Mouse (Mus musculus) embryonic facial prominence, embryonic 14.5 days (tissue): ENCODE measurements around the gene Gpi1. TPM values are rescaled to one million over a fixed set of nuclear protein-coding genes. Genes with fewer than 3 reads are reported as not detected.

Source experiments
- ATAC-seq: fragments of 200-750 bp; cut with Nextera tagmentation; 2 replicates; pipeline ENCODE4 v1.8.0; 2017; ENCODE audit warnings: low read depth, moderate number of reproducible peaks, moderate TSS enrichment
- DNase-seq: peaks from one replicate; pipeline ENCODE4 v3.0.0-alpha.2; 2015; ENCODE audit warnings: low spot score
- H3K27ac ChIP-seq: fragments of 300-500 bp; sonication (generic); replicated peaks from 2 replicates; pipeline ENCODE4 v1.5.1; 2014; ENCODE audit warnings: low read depth, mild to moderate bottlenecking, low read length, moderate library complexity
- H3K27me3 ChIP-seq: fragments of 300-500 bp; sonication (generic); replicated peaks from 2 replicates; pipeline ENCODE4 v1.6.1; 2014; ENCODE audit warnings: low read length; ENCODE audit not compliant: control insufficient read depth, insufficient read depth
- H3K36me3 ChIP-seq: fragments of 300-500 bp; sonication (generic); 2 replicates; pipeline ENCODE4 v1.6.1; 2014; ENCODE audit warnings: low read length, mixed read lengths; ENCODE audit not compliant: control insufficient read depth, insufficient read depth
- H3K4me1 ChIP-seq: fragments of 300-500 bp; sonication (generic); 2 replicates; pipeline ENCODE4 v1.6.1; 2014; ENCODE audit warnings: antibody characterized with exemption, low read length; ENCODE audit not compliant: control insufficient read depth, insufficient read depth
- H3K4me2 ChIP-seq: fragments of 300-500 bp; sonication (generic); 2 replicates; pipeline ENCODE4 v1.6.1; 2014; ENCODE audit warnings: low read depth, mild to moderate bottlenecking, low read length, moderate library complexity, mixed read lengths
- H3K4me3 ChIP-seq: fragments of 300-500 bp; sonication (generic); 2 replicates; pipeline ENCODE4 v1.5.1; 2014; ENCODE audit warnings: low read depth, mild to moderate bottlenecking, low read length
- H3K9ac ChIP-seq: fragments of 300-500 bp; sonication (generic); 2 replicates; pipeline ENCODE4 v1.6.1; 2014; ENCODE audit warnings: low read depth, mild to moderate bottlenecking, low read length, moderate library complexity, mixed read lengths
- H3K9me3 ChIP-seq: fragments of 300-500 bp; sonication (generic); 2 replicates; pipeline ENCODE4 v1.6.1; 2016; ENCODE audit warnings: low read length; ENCODE audit not compliant: control insufficient read depth
- WGBS: fragments of 180-500 bp; shearing (Covaris S2); extraction: QIAGEN DNeasy Blood & Tissue Kit; methylation state at CpG from one replicate; pipeline ENCODE4 v1.1.7; 2014; 5-methylcytosine and 5-hydroxymethylcytosine counted together
- polyA plus RNA-seq: library from polyadenylated mRNA; unstranded; fragments of >200 nt; fragmentation: Nextera tagmentation; extraction: Ambion mirVana; gene quantifications from 2 replicates; pipeline ENCODE4 v1.2.1, GENCODE M21; 2014

Gpi1 gene
- polyA plus RNA-seq, 1 experiment from 2014 or later, result 313 TPM

DNA sequence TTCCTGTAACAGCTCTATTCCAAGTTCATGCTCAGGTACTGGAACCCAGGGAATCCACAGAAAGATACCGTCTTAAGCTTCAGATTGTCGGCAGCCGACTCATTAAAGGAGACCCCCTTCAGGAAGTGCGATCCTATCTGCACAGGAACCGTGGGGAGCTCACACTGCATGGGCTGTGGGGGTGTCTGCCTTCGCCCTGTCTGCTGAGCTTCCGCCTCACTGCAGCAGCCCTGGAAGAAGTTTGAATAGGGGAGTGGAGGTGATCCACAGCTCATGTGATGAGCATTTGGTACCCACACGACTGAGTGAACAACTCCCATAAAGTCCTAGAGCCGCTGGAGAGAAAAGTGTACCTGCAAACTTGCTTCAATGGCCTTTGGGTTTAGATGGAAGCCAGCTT is 27.1 kb upstream of the Gpi1 start:
- Histone ChIP-seq H3K9me3 (no peaks in the 10 kb centered on the region), H3K4me3 (no peak overlapping the region), H3K9ac (no peak overlapping the region), H3K36me3 (peaks cover 69% of the 10 kb centered on the region), H3K4me1 (peaks cover 5% of the 10 kb centered on the region; the same call in 1 of the 2 replicates), H3K27me3 (no peaks in the 10 kb centered on the region), H3K4me2 (no peak overlapping the region), H3K27ac (no peak overlapping the region)
- DNase-seq, result no peak
- WGBS, result 66% methylated on average over 9 of the region's 9 CpGs
- no peak for ATAC-seq

DNA sequence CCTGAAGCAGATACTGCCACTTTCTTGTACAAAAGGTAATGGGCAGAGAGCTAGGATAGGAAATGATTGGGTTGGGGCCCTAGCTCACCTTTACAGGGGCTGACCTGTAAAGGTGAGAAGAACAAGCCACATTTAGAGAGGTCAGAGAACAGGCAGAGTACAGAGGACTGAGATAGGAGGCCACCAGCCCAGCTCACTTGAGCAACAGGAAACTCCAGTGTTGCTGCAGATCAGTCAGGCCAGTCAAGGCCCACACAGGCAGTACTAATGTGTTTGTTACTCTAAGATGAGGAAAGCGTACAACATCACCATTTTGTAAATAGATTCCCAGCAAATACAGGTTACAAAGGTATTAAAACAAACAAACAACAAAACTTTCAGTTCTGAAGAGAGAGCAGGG is 25.8 kb upstream of the Gpi1 start:
- H3K27me3 ChIP-seq, result no peaks in the 10 kb centered on the region
- ATAC-seq, result no peak
- H3K9ac ChIP-seq, result no peak overlapping the region
- H3K4me2 ChIP-seq, result no peak overlapping the region
- peaks cover 63% of the 10 kb centered on the region for H3K36me3 ChIP-seq
- no peak overlapping the region for H3K27ac ChIP-seq
- peaks cover 5% of the 10 kb centered on the region; the same call in 1 of the 2 replicates for H3K4me1 ChIP-seq
- DNase-seq, result no peak
- WGBS, result 100% methylated on average over 1 of the region's 1 CpGs
- H3K4me3 ChIP-seq, result no peak overlapping the region
- H3K9me3 ChIP-seq, result no peaks in the 10 kb centered on the region

DNA sequence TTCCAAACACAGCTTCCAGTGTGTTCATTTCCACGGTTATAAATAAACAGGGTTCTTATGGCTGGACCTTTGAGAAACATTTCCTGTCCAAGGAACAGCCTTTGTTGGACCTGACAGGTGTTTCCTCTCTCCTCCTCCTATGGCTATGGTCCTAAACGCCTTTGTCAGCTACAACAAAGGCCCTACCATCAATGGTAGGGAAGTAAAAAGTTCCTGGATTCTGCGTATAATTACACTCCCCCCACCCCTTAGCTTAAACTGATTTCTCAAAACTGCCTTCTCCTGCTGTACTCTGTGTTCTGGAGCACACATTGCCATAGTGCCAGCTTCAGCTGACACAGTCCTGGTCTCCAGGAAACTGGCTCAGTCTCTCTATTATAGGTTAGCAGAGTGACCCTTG is 25.0 kb upstream of the Gpi1 start:
- H3K9ac ChIP-seq, result no peak overlapping the region
- peak; percentile 32 for DNase-seq
- peaks cover 5% of the 10 kb centered on the region; the same call in 1 of the 2 replicates for H3K4me1 ChIP-seq
- 70% methylated on average over 3 of the region's 3 CpGs for WGBS
- H3K4me3 ChIP-seq, result no peak overlapping the region
- H3K9me3 ChIP-seq, result no peaks in the 10 kb centered on the region
- no peak for ATAC-seq
- peaks cover 63% of the 10 kb centered on the region for H3K36me3 ChIP-seq
- H3K27ac ChIP-seq, result no peak overlapping the region
- no peaks in the 10 kb centered on the region for H3K27me3 ChIP-seq
- no peak overlapping the region for H3K4me2 ChIP-seq

DNA sequence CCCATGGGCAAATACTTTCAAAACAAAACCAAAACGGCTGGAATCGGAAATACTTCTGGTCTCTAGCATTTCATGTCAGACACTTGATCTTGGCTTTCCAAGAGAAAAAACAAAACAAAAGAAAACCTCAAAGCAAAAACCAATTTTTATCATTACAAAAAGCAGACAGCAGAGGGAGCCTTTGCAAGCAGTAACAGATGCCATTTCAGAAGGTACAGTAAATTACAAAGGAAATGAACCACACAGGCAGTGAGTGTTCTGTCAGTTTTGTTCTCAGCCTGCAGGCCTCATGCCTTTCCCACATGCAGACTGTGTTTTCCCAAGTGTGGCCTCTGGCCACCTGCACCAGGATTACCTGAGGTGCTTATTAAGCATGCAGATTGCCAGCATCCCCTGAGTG is 21.9 kb upstream of the Gpi1 start:
- Histone ChIP-seq H3K4me3 (no peak overlapping the region), H3K9me3 (no peaks in the 10 kb centered on the region), H3K4me2 (no peak overlapping the region), H3K27me3 (no peaks in the 10 kb centered on the region), H3K4me1 (no peaks in the 10 kb centered on the region), H3K27ac (no peak overlapping the region), H3K36me3 (peaks cover 68% of the 10 kb centered on the region), H3K9ac (no peak overlapping the region)
- DNase-seq (peak; percentile 51), ATAC-seq (no peak)
- WGBS, result 48% methylated on average over 2 of the region's 2 CpGs

DNA sequence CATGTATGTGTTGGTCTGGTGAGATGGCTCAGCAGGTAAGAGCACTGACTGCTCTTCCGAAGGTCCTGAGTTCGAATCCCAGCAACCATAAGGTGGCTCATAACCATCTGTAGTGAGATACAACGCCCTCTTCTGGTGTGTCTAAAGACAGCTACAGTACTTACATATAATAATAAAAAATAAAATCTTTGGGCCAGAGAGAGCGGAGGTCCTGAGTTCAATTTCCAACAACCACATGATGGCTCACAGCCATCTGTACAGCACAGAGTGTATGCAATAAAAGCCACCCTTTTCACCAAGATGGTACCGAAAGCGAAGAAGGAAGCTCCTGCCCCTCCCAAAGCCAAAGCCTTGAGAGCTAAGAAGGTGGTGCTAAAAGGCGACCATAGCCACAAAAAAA is 20.6 kb upstream of the Gpi1 start, which contains the start of gene Gm6096:
Gene Gm6096, plus strand, starts transcription at position 301 of the 400 bp plus-strand sequence.
- Histone ChIP-seq H3K4me1 (no peaks in the 10 kb centered on the region), H3K27me3 (no peaks in the 10 kb centered on the region), H3K9me3 (no peaks in the 10 kb centered on the region), H3K4me2 (no peak within 1 kb of the TSS), H3K9ac (no peak within 1 kb of the TSS), H3K36me3 (peaks cover 65% of the 10 kb centered on the region), H3K4me3 (no peak within 1 kb of the TSS), H3K27ac (0 out of 2 replicates have a peak within 1 kb of the TSS, but pooled peaks have one; percentile 11)
- ATAC-seq (no peak), DNase-seq (no peak)
- WGBS, result 93% methylated on average over 7 of the region's 7 CpGs

DNA sequence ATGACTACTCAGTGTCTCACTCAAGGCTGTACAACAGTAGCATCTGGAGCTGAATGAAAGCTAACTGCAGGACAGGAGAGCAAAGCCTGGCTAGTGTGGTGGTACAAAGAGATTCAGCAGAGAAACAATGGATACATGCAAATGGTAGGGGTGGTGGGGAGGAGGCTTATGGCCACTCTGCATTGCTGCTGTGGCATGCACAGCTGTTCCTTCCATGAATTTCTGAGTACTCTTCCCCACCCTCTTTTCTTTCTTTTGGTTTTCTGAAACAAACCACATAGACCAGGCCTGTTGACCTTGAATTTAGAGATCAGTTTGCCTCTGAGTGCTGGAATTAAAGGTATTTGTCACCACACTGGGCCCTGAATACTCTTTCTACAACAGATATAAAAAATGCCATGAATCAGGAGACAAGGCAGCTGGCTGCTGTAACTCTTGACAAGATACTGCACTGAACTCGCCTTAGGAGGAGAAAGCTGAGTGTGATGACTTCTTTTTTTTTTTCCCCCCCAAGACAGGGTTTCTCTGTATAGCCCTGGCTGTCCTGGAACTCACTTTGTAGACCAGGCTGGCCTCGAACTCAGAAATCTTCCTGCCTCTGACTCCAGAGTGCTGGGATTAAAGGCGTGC is 16.8 kb upstream of the Gpi1 start:
- Histone ChIP-seq H3K4me1 (no peaks in the 10 kb centered on the region), H3K4me3 (no peak overlapping the region), H3K27me3 (no peaks in the 10 kb centered on the region), H3K9ac (no peak overlapping the region), H3K36me3 (peaks cover 73% of the 10 kb centered on the region), H3K27ac (no peak overlapping the region), H3K9me3 (no peaks in the 10 kb centered on the region), H3K4me2 (no peak overlapping the region)
- ATAC-seq, result no peak
- 94% methylated on average over 3 of the region's 3 CpGs for WGBS
- DNase-seq, result no peak

DNA sequence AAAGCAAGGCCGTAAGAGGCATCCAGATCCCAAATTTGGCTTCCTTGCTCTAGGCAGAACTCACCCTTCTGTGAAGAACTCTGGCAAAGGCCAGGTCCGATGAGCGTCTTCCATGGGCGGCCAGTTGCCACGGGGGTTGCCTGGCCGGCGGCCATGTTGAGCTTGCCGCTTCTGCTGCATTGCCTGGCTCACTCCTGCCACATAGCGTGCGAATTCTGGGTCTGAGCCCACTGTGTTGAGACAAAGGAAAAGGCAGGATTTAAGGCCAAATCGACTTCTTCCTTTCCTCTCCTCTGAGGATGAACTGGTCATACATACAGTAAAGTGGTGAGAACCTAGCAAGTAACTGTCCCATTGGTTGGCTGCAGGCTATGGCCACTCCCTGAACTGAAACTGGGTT is 12.0 kb upstream of the Gpi1 start:
- DNase-seq (no peak), ATAC-seq (no peak)
- H3K9me3 ChIP-seq, result no peaks in the 10 kb centered on the region
- 93% methylated on average over 11 of the region's 11 CpGs for WGBS
- H3K27me3 ChIP-seq, result no peaks in the 10 kb centered on the region
- no peaks in the 10 kb centered on the region for H3K4me1 ChIP-seq
- no peak overlapping the region for H3K27ac ChIP-seq
- no peak overlapping the region for H3K4me3 ChIP-seq
- H3K9ac ChIP-seq, result no peak overlapping the region
- H3K36me3 ChIP-seq, result peaks cover 78% of the 10 kb centered on the region
- H3K4me2 ChIP-seq, result no peak overlapping the region

DNA sequence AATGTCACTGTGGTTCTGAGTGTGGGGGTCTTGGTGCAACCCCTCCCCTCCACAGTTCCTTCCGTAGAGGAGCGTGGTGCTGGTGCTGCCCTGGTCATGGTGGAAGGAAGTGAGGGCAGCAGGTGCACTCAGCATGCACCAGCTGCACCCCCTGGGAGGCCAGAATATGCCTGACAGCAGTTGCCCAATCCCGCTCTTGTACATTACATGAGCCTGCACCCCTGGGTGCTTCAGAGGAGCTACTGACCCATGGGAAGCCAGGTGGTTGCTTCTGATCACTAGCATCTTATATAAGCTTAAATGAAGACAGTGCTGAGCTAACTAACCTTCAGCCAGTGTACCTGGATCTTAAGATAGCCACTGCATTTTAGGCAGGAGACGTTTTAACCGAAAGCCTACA is 8.0 kb upstream of the Gpi1 start:
- Histone ChIP-seq H3K4me1 (peaks cover 5% of the 10 kb centered on the region; the same call in 1 of the 2 replicates), H3K4me2 (no peak overlapping the region), H3K4me3 (no peak overlapping the region), H3K36me3 (peaks cover 57% of the 10 kb centered on the region), H3K9me3 (no peaks in the 10 kb centered on the region), H3K27ac (no peak overlapping the region), H3K9ac (no peak overlapping the region), H3K27me3 (no peaks in the 10 kb centered on the region)
- 91% methylated on average over 5 of the region's 5 CpGs for WGBS
- ATAC-seq (no peak), DNase-seq (no peak)

DNA sequence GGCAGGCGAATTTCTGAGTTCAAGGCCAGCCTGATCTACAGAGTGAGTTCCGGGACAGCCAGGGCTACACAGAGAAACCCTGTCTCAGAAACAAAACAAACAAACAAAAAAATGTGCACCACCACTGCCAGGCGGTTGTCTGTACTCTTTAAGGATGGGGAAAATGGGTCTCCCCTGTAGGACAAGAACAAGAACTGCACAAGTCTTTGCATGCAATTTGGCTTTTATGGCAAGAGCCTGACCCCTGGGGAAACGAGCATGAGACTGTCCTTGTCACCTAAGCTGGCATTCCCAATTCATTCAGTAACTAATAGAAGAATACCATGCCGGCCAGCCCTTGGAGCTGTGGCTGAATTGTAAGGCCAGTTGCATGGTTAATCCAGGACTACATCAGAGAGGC is 5.5 kb upstream of the Gpi1 start:
- Histone ChIP-seq H3K4me1 (peaks cover 8% of the 10 kb centered on the region; the same call in 1 of the 2 replicates), H3K9me3 (no peaks in the 10 kb centered on the region), H3K4me2 (no peak overlapping the region), H3K9ac (no peak overlapping the region), H3K27me3 (no peaks in the 10 kb centered on the region), H3K4me3 (no peak overlapping the region), H3K27ac (no peak overlapping the region), H3K36me3 (peaks cover 41% of the 10 kb centered on the region)
- no peak for DNase-seq
- WGBS, result 89% methylated on average over 5 of the region's 5 CpGs
- ATAC-seq, result no peak
